Mouse (Mus musculus): ENCODE data around the gene Eef1akmt4.

Gene Eef1akmt4

GRCm38 (mm10) chr16:20611357-20612227 is at the start of gene Eef1akmt4, which contains the start of the genes Gm49333 and Alg3:
Eef1akmt4 (plus strand) TSS chr16:20611593.
Gm49333 (plus strand) TSS chr16:20611610.
Alg3 (minus strand) TSS chr16:20611735.
- DNase-seq (ENCODE audit: low read depth, low spot score): peak; percentile 89

GRCm38 (mm10) chr16:20565075-20565474 is 46.3 kb upstream of the Eef1akmt4 start:
- no peak for DNase-seq (ENCODE audit: low read depth, low spot score)

GRCm38 (mm10) chr16:20589366-20589938 is 21.9 kb upstream of the Eef1akmt4 start, which contains the start of gene Vwa5b2:
Vwa5b2 (plus strand) TSS chr16:20589471.
- DNase-seq (ENCODE audit: low read depth, low spot score): no peak

GRCm38 (mm10) chr16:20589939-20590679 is 21.3 kb upstream of the Eef1akmt4 start:
- DNase-seq (ENCODE audit: low read depth, low spot score): no peak

- DNase-seq (ENCODE audit: low read depth, low spot score): no peak
These were observed 20.7 kb upstream of the Eef1akmt4 start for GRCm38 (mm10) chr16:20590680-20591038.

- DNase-seq (ENCODE audit: low read depth, low spot score): no peak
These were observed 20.2 kb upstream of the Eef1akmt4 start for GRCm38 (mm10) chr16:20591076-20591705.

GRCm38 (mm10) chr16:20595060-20595673 is 16.2 kb upstream of the Eef1akmt4 start:
- no peak for DNase-seq (ENCODE audit: low read depth, low spot score)

GRCm38 (mm10) chr16:20595737-20596136 is 15.7 kb upstream of the Eef1akmt4 start:
- DNase-seq (ENCODE audit: low read depth, low spot score): no peak

GRCm38 (mm10) chr16:20596687-20597441 is 14.5 kb upstream of the Eef1akmt4 start:
- DNase-seq (ENCODE audit: low read depth, low spot score): no peak

- DNase-seq (ENCODE audit: low read depth, low spot score): no peak
These were observed 10.9 kb upstream of the Eef1akmt4 start for GRCm38 (mm10) chr16:20600511-20600910.

GRCm38 (mm10) chr16:20604705-20605104 is 6.7 kb upstream of the Eef1akmt4 start:
- DNase-seq (ENCODE audit: low read depth, low spot score): no peak

GRCm38 (mm10) chr16:20610501-20611356 is 664 bp upstream of the Eef1akmt4 start:
- peak; percentile 53 for DNase-seq (ENCODE audit: low read depth, low spot score)

- DNase-seq (ENCODE audit: low read depth, low spot score): no peak
These were observed 8.4 kb downstream of the Eef1akmt4 start for GRCm38 (mm10) chr16:20619541-20620398.

- DNase-seq (ENCODE audit: low read depth, low spot score): no peak
These were observed 9.0 kb downstream of the Eef1akmt4 start for GRCm38 (mm10) chr16:20620399-20620735.

- DNase-seq (ENCODE audit: low read depth, low spot score): no peak
These were observed 9.4 kb downstream of the Eef1akmt4 start for GRCm38 (mm10) chr16:20620751-20621190.

GRCm38 (mm10) chr16:20621191-20621990 is 10.0 kb downstream of the Eef1akmt4 start, which contains the start of gene Camk2n2:
Camk2n2 (minus strand) TSS chr16:20621287.
- no peak for DNase-seq (ENCODE audit: low read depth, low spot score)

GRCm38 (mm10) chr16:20621991-20622685 is 10.7 kb downstream of the Eef1akmt4 start:
- DNase-seq (ENCODE audit: low read depth, low spot score): peak; percentile 24

All from skeletal muscle tissue, adult 2 months (tissue).